Mouse (Mus musculus) bone marrow macrophage, adult 2 months (primary cell): ENCODE data around the gene Chtop. TPM values are rescaled to one million over a fixed set of nuclear protein-coding genes. Genes with fewer than 3 reads are reported as not detected.
A peak's percentile ranks its signal among the peaks of the same experiment; 100 is the strongest.

Experiments
- H3K27ac ChIP-seq: 2 replicates; pipeline ENCODE4 v1.5.1; 2012; ENCODE audit warnings: low read depth, low read length; ENCODE audit not compliant: insufficient read depth
- H3K4me1 ChIP-seq: 2 replicates; pipeline ENCODE4 v1.6.1; 2012; ENCODE audit warnings: low read length; ENCODE audit not compliant: control insufficient read depth, insufficient read depth
- H3K4me3 ChIP-seq: 2 replicates; pipeline ENCODE4 v1.5.1; 2012; ENCODE audit warnings: mild to moderate bottlenecking, low read length, moderate library complexity; ENCODE audit not compliant: insufficient read depth
- CTCF ChIP-seq: IDR thresholded peaks from 2 replicates; pipeline ENCODE4 v1.5.1; 2012; ENCODE audit warnings: low read depth, mild to moderate bottlenecking, low read length, moderate library complexity
- POLR2A ChIP-seq: IDR thresholded peaks from 2 replicates; pipeline ENCODE4 v1.6.1; 2012; ENCODE audit warnings: mild to moderate bottlenecking, low read depth, low read length, borderline replicate concordance
- polyA plus RNA-seq: library from polyadenylated mRNA; stranded (reverse); fragments of >200 nt; gene quantifications from 2 replicates; pipeline ENCODE4 v1.2.4, GENCODE M21; 2012; ENCODE audit not compliant: missing spikeins, insufficient read depth, insufficient read length

The Chtop gene
- 56.9 and 59.9 TPM in 2 replicates for polyA plus RNA-seq

GRCm38 (mm10) chr3:90508950-90509746 is at the start of gene Chtop:
Gene Chtop, minus strand, starts transcription at chr3:90509498.
- TF ChIP-seq POLR2A (no peak), CTCF (no peak)
- Histone ChIP-seq H3K27ac (peak within 1 kb of the TSS; percentile 72), H3K4me1 (peaks cover 23% of the 10 kb centered on the region), H3K4me3 (peak within 1 kb of the TSS; percentile 97)

GRCm38 (mm10) chr3:90555954-90556353 is 46.7 kb upstream of the Chtop start:
- Histone ChIP-seq H3K4me3 (no peak overlapping the region), H3K4me1 (no peaks in the 10 kb centered on the region), H3K27ac (no peak overlapping the region)
- TF ChIP-seq CTCF (no peak), POLR2A (no peak)

- Histone ChIP-seq H3K27ac (no peak overlapping the region), H3K4me3 (no peak overlapping the region), H3K4me1 (peaks cover 9% of the 10 kb centered on the region)
- no peak for TF ChIP-seq CTCF
- no peak for TF ChIP-seq POLR2A
These were observed 42.9 kb upstream of the Chtop start for GRCm38 (mm10) chr3:90552231-90552630.

- TF ChIP-seq CTCF = no peak
- TF ChIP-seq POLR2A = no peak
- no peak overlapping the region for H3K27ac ChIP-seq
- H3K4me3 ChIP-seq = no peak overlapping the region
- H3K4me1 ChIP-seq = peaks cover 9% of the 10 kb centered on the region
These were observed 41.1 kb upstream of the Chtop start for GRCm38 (mm10) chr3:90550421-90550790.

- Histone ChIP-seq H3K27ac (no peak overlapping the region), H3K4me3 (no peak overlapping the region), H3K4me1 (peaks cover 9% of the 10 kb centered on the region)
- TF ChIP-seq POLR2A (no peak), CTCF (no peak)
These were observed 40.5 kb upstream of the Chtop start for GRCm38 (mm10) chr3:90549676-90550420.

GRCm38 (mm10) chr3:90540904-90541303 is 31.6 kb upstream of the Chtop start:
- no peak overlapping the region for H3K4me3 ChIP-seq
- H3K27ac ChIP-seq = no peak overlapping the region
- no peak for TF ChIP-seq CTCF
- no peak for TF ChIP-seq POLR2A
- no peaks in the 10 kb centered on the region for H3K4me1 ChIP-seq

GRCm38 (mm10) chr3:90537905-90538296 is 28.6 kb upstream of the Chtop start:
- Histone ChIP-seq H3K27ac (no peak overlapping the region), H3K4me3 (no peak overlapping the region), H3K4me1 (no peaks in the 10 kb centered on the region)
- TF ChIP-seq POLR2A = no peak
- no peak for TF ChIP-seq CTCF

- no peak for TF ChIP-seq POLR2A
- no peak for TF ChIP-seq CTCF
- Histone ChIP-seq H3K4me1 (no peaks in the 10 kb centered on the region), H3K27ac (no peak within 1 kb of the TSS), H3K4me3 (no peak within 1 kb of the TSS)
These were observed 28.0 kb upstream of the Chtop start, which contains the start of gene S100a16 for GRCm38 (mm10) chr3:90537141-90537904. Gene S100a16, plus strand, starts transcription at chr3:90537254.

- Histone ChIP-seq H3K27ac (no peak overlapping the region), H3K4me1 (no peaks in the 10 kb centered on the region), H3K4me3 (no peak overlapping the region)
- TF ChIP-seq CTCF = no peak
- TF ChIP-seq POLR2A = no peak
These were observed 26.1 kb upstream of the Chtop start for GRCm38 (mm10) chr3:90535446-90535845.
